Mouse (Mus musculus): ENCODE results near the gene Fgfr2. TPM values are rescaled to one million over a fixed set of nuclear protein-coding genes. Genes with fewer than 3 reads are reported as not detected.
"Not testable (repeated sequence)": the region's sequence is repeated elsewhere in the genome, so short reads cannot be mapped to it uniquely, and the experiment has no call there.

Fgfr2 gene
- total RNA-seq, 2 experiments from 2014 or later: 28.8 to 29.4 TPM

DNA sequence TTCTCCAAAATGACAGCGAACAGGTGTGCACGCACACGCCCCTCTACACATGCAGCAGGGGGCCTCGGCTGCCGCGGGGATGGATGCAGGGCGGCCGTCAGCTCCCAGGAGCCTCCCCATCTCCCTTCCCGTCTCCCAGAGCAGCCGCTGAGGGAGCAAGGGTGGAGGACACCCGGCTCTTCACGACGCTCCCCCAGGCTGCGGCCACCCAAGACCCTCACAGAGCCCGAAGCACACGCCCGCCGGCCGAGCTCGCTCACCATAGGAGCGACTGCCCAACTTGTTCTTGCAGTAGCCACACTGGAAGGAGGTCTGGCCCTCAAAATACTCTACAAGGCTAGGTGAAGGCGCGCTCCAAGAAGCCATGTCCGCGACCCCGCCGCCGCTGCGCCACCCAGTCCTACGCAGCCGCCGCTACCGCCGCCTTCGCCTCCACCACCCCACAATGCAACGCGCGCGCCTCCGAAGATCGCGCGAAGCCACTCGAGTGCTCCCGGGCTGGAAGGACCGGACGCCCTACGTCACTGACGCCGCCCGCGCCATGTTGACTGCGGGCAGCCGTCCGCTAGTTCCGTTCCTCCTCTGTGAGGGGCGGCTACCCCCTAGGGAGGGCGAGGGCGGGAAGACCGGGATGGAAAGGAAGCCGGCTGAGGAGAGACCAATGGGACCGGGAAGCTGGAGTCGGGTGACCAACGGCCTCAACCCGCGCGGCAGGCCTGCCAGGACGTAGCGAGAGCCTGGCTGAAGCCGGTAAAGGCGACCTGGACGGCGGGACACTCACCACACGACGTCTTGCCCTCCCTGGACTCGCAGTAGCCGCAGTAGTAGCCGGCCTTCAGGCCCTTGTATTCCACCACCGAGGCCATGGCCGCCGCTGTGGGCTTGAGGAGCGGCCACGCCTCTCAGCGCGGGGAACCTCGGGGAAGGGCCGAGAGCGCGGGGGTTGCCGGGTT, 2603.8 kb downstream of the Fgfr2 start:
- intact Hi-C loops (cut with DNase I): no loop called here
- peak; percentile 95 to 99 for DNase-seq (ENCODE audit: extremely low spot score in 1 of 2, low spot score in 2 of 2)

DNA sequence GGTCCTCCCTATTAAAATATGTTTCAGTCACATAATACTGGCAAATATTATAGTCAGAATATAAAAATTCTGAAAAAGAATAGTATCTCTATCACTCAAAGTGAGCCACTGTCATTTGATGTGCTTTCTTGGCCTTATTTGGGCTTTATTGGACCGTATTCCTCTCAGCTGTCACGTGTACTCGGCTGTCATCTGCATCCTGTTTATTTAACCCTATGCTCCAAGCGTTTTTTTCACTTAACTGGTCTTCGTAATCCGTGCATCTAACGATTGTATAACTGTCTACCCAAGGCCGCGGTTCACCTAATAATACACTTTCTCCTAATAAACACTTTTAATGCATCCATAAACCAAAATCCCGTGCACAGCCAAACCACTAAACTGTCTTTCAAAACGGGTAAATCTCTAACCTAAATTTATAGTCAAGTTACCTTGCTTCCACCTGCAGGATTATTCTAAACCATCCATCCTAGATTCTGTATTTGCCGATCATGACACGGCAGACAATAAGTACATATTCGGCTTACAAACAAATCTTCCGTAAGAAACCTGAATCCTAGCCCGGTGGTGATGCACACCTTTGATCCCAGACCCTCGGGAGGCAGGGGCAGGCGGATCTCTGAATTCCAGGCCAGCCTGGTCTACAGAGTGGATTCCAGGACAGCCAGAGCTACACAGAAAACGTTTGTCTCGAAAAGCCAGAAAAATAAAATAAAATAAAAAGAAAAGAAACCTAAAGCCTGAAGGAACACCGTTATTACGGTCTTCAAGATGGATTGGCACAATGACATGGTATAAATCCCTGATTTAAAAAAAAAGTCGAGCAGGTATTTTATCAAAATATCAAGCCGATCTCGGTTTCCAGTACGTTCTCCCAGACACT, 2604.7 kb downstream of the Fgfr2 start:
- no peak for DNase-seq (ENCODE audit: extremely low spot score in 1 of 2, low spot score in 2 of 2)
- intact Hi-C loops (cut with DNase I): no loop called here

DNA sequence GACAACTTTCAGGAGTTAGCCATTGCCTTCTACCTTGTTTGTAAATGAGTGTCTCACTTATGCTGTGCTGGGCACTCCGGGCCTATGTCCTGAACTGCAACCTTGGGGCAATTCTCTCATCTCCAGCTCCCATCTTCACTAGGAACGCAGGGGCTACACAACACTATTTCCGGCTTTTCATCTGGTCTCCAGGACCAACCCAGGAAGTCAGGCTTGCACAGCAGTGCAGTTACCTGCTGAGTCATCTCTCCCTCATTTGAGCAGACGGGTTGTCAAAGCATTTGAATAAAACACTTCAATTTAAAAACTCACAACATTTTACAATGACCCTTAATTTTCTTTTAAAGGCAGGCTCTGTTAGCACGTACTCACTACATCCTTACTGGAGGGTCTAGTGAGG, 2612.9 kb downstream of the Fgfr2 start:
- intact Hi-C loops (cut with DNase I): no loop called here
- no peak for DNase-seq (ENCODE audit: extremely low spot score in 1 of 2, low spot score in 2 of 2)

DNA sequence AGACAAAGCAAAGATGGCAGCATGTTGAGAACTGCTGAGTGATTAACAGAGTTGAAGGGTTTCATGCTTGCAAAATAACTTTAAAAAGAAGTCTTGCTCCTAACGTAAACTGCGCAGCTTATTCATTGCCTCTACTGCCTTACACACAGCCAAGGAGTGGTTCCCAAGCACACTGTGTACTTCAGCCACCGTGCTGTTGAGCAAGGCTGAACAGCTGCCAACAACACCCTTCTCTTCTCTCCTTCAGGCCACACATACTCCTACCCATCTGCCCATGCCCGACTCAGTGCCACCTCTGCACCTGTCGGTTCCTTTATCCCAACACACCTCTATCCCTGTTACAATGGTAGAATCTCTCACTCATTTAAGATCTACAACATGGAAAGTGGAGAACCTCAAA, 2620.1 kb downstream of the Fgfr2 start:
- no peak for DNase-seq (ENCODE audit: extremely low spot score in 1 of 2, low spot score in 2 of 2)
- intact Hi-C loops (cut with DNase I): no loop called here

DNA sequence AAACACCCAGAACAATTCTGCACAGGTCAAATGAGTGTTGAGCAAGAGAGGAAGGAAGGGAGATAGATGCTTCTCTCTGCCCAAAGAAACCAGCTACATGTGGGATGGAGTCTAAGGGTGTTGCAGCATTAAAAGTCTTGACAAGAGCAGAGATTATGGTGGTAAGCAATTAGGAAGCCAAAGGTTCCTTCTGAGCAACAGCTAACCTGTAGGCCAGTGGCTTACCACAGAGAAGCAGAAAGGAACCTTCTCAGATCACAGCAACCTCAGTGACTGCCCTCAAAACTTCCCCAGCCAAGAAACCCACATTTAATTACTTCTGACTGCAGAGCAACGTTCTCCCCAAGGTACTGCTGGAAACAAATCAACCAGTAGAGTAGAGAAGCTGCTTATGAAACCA, 2621.7 kb downstream of the Fgfr2 start:
- intact Hi-C loops (cut with DNase I): no loop called here

DNA sequence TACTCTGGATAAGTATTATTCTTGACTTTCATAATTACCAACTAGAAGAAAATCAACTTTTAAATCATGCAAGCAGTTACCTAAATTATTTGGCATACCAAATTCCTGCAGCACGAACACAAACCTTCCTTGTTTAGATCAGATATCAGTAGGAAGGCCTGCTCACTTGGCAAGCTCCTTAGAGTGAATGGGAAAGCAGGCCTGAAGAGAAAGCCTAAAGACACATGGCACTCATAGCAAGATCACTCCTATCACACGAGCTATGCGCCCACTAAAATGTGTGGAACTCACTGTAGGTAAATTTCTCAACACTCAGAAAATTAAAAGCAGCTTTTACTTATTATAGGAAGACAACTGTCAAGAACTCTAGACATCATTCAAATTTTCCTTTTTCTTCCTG, 2629.8 kb downstream of the Fgfr2 start:
- no peak for DNase-seq (ENCODE audit: extremely low spot score in 1 of 2, low spot score in 2 of 2)
- intact Hi-C loops (cut with DNase I): no loop called here

More for the DNA sequence above, 2621.7 kb downstream of the Fgfr2 start:
- DNase-seq (ENCODE audit: extremely low spot score in 1 of 2, low spot score in 2 of 2): no peak

DNA sequence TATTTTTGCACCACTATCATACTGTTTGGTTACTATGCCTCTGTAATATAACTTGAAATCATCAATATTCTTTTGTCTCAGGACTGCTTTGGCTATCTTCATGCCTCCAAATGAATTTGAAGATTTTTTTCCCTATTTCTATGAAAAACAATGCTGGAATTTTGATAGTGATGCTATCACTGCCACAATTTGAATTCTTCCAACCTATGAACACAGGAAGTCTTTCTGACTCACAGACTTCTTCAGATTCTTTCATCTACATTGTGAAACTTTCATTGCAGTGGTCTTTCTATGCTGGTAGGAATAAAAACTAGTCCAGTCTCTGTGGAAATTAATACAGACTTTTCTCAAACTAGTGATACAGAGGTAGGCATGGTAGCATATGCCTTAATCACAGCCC, 2631.1 kb downstream of the Fgfr2 start:
- no peak for DNase-seq (ENCODE audit: extremely low spot score in 1 of 2, low spot score in 2 of 2)
- intact Hi-C loops (cut with DNase I): no loop called here

DNA sequence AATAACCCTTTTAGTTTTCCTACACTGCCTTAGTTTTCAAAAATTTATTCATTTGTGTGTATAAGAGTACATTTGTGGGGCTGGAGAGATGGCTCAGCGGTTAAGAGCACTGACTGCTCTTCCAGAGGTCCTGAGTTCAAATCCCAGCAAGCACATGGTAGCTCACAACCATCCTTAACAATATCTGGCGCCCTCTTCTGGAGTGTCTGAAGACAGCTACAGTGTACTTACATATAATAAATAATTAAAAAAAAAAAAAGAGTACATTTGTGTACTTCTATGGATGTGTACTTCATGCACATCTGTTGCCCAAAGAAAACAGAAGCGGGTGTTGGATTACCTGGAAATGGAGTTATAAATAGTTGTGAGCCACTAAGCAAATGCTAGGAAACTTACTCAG, 2644.1 kb downstream of the Fgfr2 start:
- not testable (repeated sequence) for DNase-seq (ENCODE audit: extremely low spot score in 1 of 2, low spot score in 2 of 2)
- intact Hi-C loops (cut with DNase I): loop anchor here (5.0 kb wide), 1 partner anchor 207 kb away; no protein-coding TSS in a partner anchor

DNA sequence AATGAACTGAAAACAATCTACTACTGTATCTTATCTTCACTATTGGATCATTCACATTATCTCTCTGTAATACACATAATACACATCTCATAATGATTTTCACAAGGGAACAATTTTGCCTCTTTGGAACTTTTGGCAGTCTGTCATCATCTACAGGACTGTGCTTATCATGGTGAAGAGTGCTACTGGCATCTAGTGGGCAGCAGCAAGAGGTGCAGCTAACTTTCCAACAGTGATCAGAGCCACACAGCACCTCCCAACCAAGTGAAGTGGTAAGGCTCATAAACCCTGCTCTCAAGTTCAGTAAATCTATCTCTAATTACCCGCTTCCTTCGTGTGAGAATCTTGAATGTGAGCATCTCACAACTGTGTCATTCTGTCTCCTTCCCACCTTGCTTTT, 2647.2 kb downstream of the Fgfr2 start:
- intact Hi-C loops (cut with DNase I): loop anchor here (5.0 kb wide), 1 partner anchor 204 kb away; no protein-coding TSS in a partner anchor
- DNase-seq (ENCODE audit: extremely low spot score in 1 of 2, low spot score in 2 of 2): peak; percentile 37 to 75

DNA sequence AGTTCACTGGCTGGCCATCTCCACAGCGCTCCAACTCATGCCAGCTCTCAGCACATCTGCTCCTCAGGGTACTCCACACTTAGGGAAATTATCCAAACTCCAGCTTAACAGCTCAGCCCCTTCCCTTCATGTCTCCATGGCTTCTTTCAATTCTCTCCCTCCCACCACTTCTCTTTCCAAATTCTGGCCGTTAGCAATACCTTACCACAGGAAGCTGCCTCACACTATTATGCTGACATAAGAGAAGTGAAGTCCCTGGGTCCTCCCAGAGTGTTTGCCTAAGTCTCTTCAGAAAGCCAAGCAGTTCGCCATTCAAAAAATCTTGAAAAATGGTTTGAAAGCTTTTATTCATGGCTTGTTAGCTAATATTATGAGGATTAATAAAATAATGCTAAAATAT, 2649.3 kb downstream of the Fgfr2 start:
- intact Hi-C loops (cut with DNase I): loop anchor here (5.0 kb wide), 1 partner anchor 822 kb away; no protein-coding TSS in a partner anchor
- no peak for DNase-seq (ENCODE audit: extremely low spot score in 1 of 2, low spot score in 2 of 2)

DNA sequence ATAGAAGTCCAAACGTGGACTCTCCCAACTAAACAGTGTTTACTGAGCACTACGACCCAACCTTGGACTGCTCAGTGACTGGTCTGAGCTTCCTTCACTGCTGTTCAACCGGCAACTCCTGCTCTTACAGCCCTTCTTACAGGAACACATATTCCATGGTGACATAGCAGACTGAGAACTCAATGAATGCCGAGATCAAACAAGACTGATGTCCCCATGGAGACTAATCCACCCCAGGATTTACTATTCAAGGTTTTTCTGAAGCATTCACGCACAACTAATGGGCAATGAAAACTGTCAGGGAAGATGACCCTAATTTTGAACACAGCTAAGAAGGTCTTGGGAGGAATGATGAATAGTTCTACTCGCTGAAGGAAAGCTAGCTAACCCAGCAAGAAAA, 2650.5 kb downstream of the Fgfr2 start:
- no peak for DNase-seq (ENCODE audit: extremely low spot score in 1 of 2, low spot score in 2 of 2)
- intact Hi-C loops (cut with DNase I): loop anchor here (5.0 kb wide), 1 partner anchor 820 kb away; no protein-coding TSS in a partner anchor

DNA sequence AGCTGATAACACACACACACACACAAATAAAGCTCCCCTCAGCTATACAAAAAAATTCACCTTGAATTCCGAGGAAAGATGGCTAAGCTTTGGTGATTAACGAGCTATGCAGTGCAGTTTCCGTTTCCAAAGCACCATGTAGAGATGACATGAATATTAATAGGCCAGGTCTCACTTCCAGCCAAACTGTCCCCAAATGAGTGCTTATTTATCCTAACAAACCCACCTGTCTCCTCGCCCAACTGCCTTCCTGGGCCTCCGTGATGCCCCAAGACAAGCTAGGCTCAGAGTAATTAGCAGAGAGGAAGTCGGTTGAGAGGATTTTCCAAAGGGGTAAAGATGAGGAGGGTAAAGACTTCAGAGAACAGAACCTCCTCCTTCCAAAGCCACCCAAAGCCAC, 2652.1 kb downstream of the Fgfr2 start:
- intact Hi-C loops (cut with DNase I): loop anchor here (5.0 kb wide), 1 partner anchor 819 kb away; no protein-coding TSS in a partner anchor
- DNase-seq (ENCODE audit: extremely low spot score in 1 of 2, low spot score in 2 of 2): no peak

DNA sequence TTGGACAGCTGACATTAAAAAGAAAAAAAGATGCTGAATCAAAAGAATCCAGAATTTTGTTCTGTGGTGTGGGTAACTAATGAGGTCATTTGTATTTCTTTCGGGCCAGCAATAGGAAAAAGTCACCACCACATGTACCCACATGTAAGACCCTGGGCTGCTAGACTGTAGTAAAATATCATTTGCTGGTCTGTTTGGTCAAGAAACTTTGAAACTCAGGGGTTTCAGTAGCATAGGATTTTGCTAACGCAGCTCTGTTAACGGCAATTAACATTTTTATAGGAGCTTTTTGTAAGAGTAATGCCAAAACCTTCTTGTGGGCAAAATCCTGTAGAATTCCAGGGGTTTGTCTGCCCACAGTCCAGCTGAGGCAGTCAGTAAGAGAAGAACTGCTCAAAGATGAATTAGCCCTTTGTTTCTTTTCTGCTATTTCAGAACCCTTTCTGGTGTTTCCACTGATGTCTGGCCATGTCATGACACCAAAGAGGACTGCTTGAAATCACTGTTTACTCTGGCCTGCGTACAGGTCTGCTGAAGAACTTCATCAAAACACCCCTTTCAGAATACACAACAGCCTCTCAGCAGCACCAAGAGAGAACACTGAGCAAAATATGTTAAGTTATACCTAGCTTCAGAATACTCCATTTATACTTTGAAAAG, 2667.4 kb downstream of the Fgfr2 start:
- intact Hi-C loops (cut with DNase I): no loop called here
- DNase-seq (ENCODE audit: extremely low spot score in 1 of 2, low spot score in 2 of 2): no peak

DNA sequence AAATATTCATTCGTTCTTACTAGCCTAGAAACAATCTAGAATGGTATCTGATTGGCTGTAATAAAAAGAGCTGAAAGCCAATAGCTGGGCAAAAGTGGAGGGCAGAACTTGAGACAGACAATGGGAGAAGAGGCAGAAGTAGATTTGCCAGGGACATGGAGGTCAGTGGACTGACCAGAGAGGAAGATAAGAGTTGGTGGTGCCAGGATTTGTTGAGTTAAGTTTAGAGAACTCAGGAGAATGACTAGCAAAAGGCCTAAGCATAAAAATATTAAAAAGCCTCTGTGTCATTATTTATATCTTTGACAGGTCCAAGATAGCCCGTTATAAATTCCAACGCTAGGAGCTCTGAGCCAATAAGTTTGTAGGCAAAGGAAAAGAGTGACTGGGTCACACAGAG, 2668.9 kb downstream of the Fgfr2 start:
- DNase-seq (ENCODE audit: extremely low spot score in 1 of 2, low spot score in 2 of 2): no peak
- intact Hi-C loops (cut with DNase I): no loop called here

DNA sequence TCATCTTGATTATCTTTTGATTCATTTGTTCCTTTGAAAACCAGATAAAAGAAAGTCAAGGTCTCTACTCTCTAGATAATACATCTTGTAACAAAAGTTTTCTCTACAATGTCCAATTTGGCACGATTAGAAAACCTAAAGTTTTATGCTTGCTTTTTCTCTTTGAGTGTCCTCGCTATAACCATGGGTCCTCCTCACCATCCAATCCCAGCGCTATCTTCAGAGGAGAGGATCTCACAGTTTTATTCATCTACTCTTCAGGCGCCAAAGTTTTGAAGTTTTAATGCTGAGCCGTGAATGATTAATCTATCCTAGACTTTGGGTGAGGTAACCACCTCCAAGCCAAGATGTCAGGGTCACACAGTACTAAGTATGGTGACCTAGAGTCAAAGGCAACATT, 2687.4 kb downstream of the Fgfr2 start:
- intact Hi-C loops (cut with DNase I): no loop called here
- DNase-seq (ENCODE audit: extremely low spot score in 1 of 2, low spot score in 2 of 2): no peak

DNA sequence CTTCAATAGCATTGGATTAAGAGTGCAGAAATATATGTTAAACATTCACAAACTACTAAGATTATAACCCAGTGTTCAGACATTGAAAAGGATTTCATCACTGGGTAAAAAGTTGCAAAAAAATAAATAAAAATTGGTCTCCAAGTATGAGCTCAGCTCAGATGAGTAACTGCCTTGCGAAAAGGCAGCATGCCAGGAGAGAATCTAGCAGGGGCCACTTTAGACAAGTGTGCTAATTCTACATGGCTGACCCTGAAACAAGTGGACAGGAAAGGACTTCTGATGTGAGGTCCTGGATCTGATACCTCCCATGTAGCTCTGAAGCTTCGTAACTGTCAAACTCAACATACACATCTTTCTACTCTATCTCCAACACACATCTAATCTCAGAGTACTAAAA, 2691.0 kb downstream of the Fgfr2 start:
- intact Hi-C loops (cut with DNase I): no loop called here
- DNase-seq (ENCODE audit: extremely low spot score in 1 of 2, low spot score in 2 of 2): no peak

DNA sequence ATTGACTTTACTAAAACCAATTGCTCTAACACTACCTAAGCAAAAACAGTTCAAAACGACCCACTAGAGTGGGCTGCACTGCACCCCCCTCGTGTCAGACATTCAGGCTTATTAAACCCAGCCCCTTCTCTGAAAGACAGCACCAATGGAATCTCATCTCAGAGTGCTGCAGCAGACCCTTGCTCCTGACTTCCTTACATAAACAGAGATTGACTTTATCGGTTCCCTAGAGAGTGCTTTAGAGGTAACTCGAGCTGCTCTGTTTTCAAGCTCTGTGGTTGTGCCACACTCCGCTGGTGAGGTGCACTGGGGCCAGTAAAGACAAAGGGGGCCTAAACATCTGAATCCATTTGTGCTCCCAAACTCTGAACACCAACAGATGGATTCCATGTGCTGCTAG, 2696.6 kb downstream of the Fgfr2 start:
- DNase-seq (ENCODE audit: extremely low spot score in 1 of 2, low spot score in 2 of 2): no peak
- intact Hi-C loops (cut with DNase I): no loop called here

DNA sequence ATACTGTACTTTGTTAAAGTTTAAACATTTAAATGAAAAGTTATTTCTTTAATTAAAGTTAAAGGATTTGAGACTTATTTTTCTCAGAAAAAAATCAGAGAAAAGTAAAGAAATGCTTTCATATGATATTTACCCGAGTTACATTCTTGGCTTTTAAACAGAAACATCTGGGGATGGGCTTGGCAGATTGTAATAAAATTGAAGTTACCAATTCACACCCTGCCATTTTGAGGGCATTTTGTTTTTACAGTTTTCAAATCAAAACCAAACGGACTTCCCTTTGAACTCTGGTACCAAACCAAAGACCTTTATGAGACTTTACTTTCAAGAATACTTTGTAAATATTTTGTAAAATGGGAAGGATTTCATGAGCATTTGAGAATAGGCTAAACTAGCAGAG, 2697.2 kb downstream of the Fgfr2 start:
- intact Hi-C loops (cut with DNase I): no loop called here
- no peak for DNase-seq (ENCODE audit: extremely low spot score in 1 of 2, low spot score in 2 of 2)

DNA sequence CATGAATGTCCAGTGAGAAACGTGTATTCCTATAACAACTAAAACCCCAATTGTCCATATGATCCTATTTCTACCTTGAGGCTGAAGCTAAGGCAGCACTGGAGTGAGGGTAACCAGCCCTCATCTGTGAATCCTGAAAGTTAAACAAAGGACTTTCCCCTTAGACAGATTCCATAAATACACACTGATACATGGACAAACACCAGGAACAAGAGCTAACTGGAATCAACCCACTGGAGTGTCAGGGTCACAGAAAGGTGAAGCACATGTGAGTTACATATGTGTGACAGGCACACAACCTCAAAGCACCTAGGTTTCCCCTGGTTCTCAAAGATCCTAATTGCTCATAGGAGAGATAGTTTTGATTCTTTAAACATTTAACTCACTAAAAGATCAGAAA, 2703.2 kb downstream of the Fgfr2 start:
- intact Hi-C loops (cut with DNase I): no loop called here
- DNase-seq (ENCODE audit: extremely low spot score in 1 of 2, low spot score in 2 of 2): no peak
